Mouse (Mus musculus) megakaryocyte, adult 5-6 weeks (primary cell): ENCODE measurements around the gene Ino80. TPM values are rescaled to one million over a fixed set of nuclear protein-coding genes. Genes with fewer than 3 reads are reported as not detected.

Source experiments
- ATAC-seq: 2 replicates; pipeline ENCODE4 v1.8.0; 2016; ENCODE audit warnings: mild to moderate bottlenecking, inconsistent platforms; ENCODE audit not compliant: poor library complexity, severe bottlenecking
- total RNA-seq, 2 experiments: library from RNA; stranded (forward) in 1 of 2; stranded (reverse) in 1 of 2; fragments of 153-499, 151-499 nt in 1 of 2; fragments of 221-1000, 200-1000 nt in 1 of 2; gene quantifications; 2 replicates each; pipeline versions ENCODE4 v1.2.3 to v1.2.4; 2015 to 2017

Gene Ino80
- total RNA-seq, 2 experiments from 2014 or later, result 18.6 to 22.0 TPM

GRCm38 (mm10) chr2:119326161-119327101 lies 151.1 kb downstream of the Ino80 start:
- peak; percentile 43 for ATAC-seq

- peak; percentile 31 for ATAC-seq
Measured at GRCm38 (mm10) chr2:119325568-119326143, 151.8 kb downstream of the Ino80 start, which contains the start of gene Dll4. Dll4 (plus strand) TSS chr2:119325784.

- no peak for ATAC-seq
Measured at GRCm38 (mm10) chr2:119324576-119325318, 152.7 kb downstream of the Ino80 start.

GRCm38 (mm10) chr2:119323866-119324575 lies 153.5 kb downstream of the Ino80 start:
- ATAC-seq, result 0 out of 2 replicates have a peak, but pooled peaks have one; percentile 45

Other genes starting within 250 kb of the Ino80 start
- not detected in 2 replicates for gene Ppp1r14d, start 247.8 kb downstream of the Ino80 start, total RNA-seq (2015)
- gene Ppp1r14d, start 247.8 kb downstream of the Ino80 start, total RNA-seq (2017), result not detected in 2 replicates
- not detected in 2 replicates for gene Spint1, start 240.3 kb downstream of the Ino80 start, total RNA-seq (2015)
- gene Spint1, start 240.3 kb downstream of the Ino80 start, total RNA-seq (2017), result not detected in 2 replicates
- gene Rhov, start 206.4 kb downstream of the Ino80 start, total RNA-seq (2015), result 0.16 and 0.59 TPM in 2 replicates
- gene Rhov, start 206.4 kb downstream of the Ino80 start, total RNA-seq (2017), result 0.28 and 0.81 TPM in 2 replicates
- gene Vps18, start 188.9 kb downstream of the Ino80 start, total RNA-seq (2015), result 8.9 and 9.0 TPM in 2 replicates
- 19.6 and 21.2 TPM in 2 replicates for gene Vps18, start 188.9 kb downstream of the Ino80 start, total RNA-seq (2017)
- gene Dll4, start 151.9 kb downstream of the Ino80 start, total RNA-seq (2015), result 0.09 TPM in 1 of 2 replicates, not detected in the other
- gene Dll4, start 151.9 kb downstream of the Ino80 start, total RNA-seq (2017), result not detected in 2 replicates
- gene Chac1, start 126.5 kb downstream of the Ino80 start, total RNA-seq (2015), result 0.39 and 1.1 TPM in 2 replicates
- gene Chac1, start 126.5 kb downstream of the Ino80 start, total RNA-seq (2017), result 0.51 and 1.3 TPM in 2 replicates
- 0.48 TPM in 1 of 2 replicates, not detected in the other for gene Exd1, start 69.9 kb upstream of the Ino80 start, total RNA-seq (2015)
- gene Exd1, start 69.9 kb upstream of the Ino80 start, total RNA-seq (2017), result 0.04 TPM in 1 of 2 replicates, not detected in the other
- gene Chp1, start 70.0 kb upstream of the Ino80 start, total RNA-seq (2015), result 90.6 and 99.8 TPM in 2 replicates
- gene Chp1, start 70.0 kb upstream of the Ino80 start, total RNA-seq (2017), result 94.3 and 133 TPM in 2 replicates
- gene Nusap1, start 140.6 kb upstream of the Ino80 start, total RNA-seq (2015), result 144 and 159 TPM in 2 replicates
- 156 and 168 TPM in 2 replicates for gene Nusap1, start 140.6 kb upstream of the Ino80 start, total RNA-seq (2017)
- gene Oip5, start 140.8 kb upstream of the Ino80 start, total RNA-seq (2015), result 17.7 and 20.5 TPM in 2 replicates
- gene Oip5, start 140.8 kb upstream of the Ino80 start, total RNA-seq (2017), result 15.3 and 17.2 TPM in 2 replicates
- 15.8 and 16.4 TPM in 2 replicates for gene Ndufaf1, start 185.1 kb upstream of the Ino80 start, total RNA-seq (2015)
- 8.8 and 13.0 TPM in 2 replicates for gene Ndufaf1, start 185.1 kb upstream of the Ino80 start, total RNA-seq (2017)
- gene Rtf1, start 197.4 kb upstream of the Ino80 start, total RNA-seq (2015), result 29.7 and 32.6 TPM in 2 replicates
- gene Rtf1, start 197.4 kb upstream of the Ino80 start, total RNA-seq (2017), result 26.7 and 27.0 TPM in 2 replicates